Mouse (Mus musculus) ES-E14 (cell line): ENCODE results near the gene 1700030K09Rik.

Experiments
- CHD2 ChIP-seq: IDR thresholded peaks from 2 replicates; pipeline ENCODE4 v1.6.1; 2014; ENCODE audit warnings: mild to moderate bottlenecking, low read depth, low read length, inconsistent platforms
- HCFC1 ChIP-seq: IDR thresholded peaks from 2 replicates; pipeline ENCODE4 v1.6.1; 2012; ENCODE audit warnings: low read length, inconsistent platforms, borderline replicate concordance; ENCODE audit not compliant: insufficient read depth
- MAFK ChIP-seq: IDR thresholded peaks from 2 replicates; pipeline ENCODE4 v1.6.1; 2014; ENCODE audit warnings: mild to moderate bottlenecking, low read depth, low read length, inconsistent platforms; ENCODE audit not compliant: insufficient read depth
- ZC3H11A ChIP-seq: IDR thresholded peaks from 2 replicates; pipeline ENCODE4 v1.6.1; 2012; ENCODE audit warnings: low read depth, mild to moderate bottlenecking, inconsistent platforms, low read length, borderline replicate concordance
- ZNF384 ChIP-seq: IDR thresholded peaks from 2 replicates; pipeline ENCODE4 v1.6.1; 2012; ENCODE audit warnings: low read depth, low read length, inconsistent platforms

- TF ChIP-seq CHD2 (no peak), ZNF384 (no peak), HCFC1 (no peak), MAFK (no peak), ZC3H11A (no peak)
Measured at GRCm38 (mm10) chr8:72457806-72458205, 14.1 kb downstream of the 1700030K09Rik start.
